Mouse (Mus musculus): ENCODE measurements at regions not wholly inside any gene's neighbourhood (a gene's known extent, or its start where the extent isn't known, plus 50 kb on each side); places are given as distances from the start of the nearest gene placed in this dataset.

DNA sequence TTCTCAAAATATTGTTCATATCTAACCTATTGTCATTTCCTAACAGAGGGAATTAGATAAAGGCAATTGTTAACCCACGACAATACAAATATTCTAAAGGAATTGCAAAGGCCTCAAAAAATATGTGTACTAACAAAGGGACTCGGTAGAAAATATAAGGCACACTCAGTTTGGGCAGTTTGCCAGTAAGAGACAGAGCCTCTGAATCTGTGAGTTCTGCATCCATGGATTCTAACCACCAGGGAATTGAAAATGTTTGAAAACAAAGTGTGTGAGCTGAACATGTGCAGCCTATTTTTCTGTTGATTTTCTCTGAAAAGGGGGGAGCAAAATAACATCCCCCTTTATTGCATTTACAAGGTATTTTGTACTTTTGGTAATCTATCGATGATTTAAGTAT lies 1035.4 kb downstream of the Robo1 start:
- H3K4me2 ChIP-seq (ENCODE audit: low read depth, low read length): no peak overlapping the region
- no peaks in the 10 kb centered on the region for H3K9me3 ChIP-seq (ENCODE audit: low read length)
- H3K4me1 ChIP-seq (ENCODE audit: insufficient read depth, low read length): no peaks in the 10 kb centered on the region
- TF ChIP-seq CTCF (IDR thresholded peaks at IDR 0.05; ENCODE audit: low read depth): no peak
- no peaks in the 10 kb centered on the region for H3K27me3 ChIP-seq (ENCODE audit: insufficient read depth, low read length)
- H3K4me3 ChIP-seq (ENCODE audit: low read length): no peak overlapping the region
- H3K9ac ChIP-seq (replicated peaks; ENCODE audit: low read length): no peak overlapping the region
- no peak overlapping the region for H3K27ac ChIP-seq
- ATAC-seq: no peak
- WGBS: 64% methylated on average over 3 of the region's 3 CpGs
- no peaks in the 10 kb centered on the region for H3K36me3 ChIP-seq (ENCODE audit: insufficient read depth, low read length)
- DNase-seq (ENCODE audit: low spot score): peak; percentile 41

DNA sequence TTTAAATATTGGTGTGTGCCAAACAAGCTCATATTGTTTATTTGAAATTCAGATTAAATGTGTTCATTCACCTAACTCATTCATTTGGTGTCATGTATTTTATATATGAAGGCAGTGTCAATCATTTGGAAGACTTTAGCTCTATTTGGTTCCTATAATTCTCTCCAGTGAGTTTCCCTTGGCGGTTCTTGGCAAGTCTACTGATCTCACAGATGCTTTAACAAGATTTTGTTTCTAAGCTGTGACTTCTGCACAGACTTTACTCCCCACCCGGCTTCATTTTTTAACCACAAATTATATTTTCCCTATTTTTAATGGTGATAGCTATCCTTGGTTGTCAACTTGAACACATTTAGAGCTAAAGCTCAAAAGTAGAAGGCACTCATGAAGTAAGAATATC lies 1009.5 kb downstream of the Robo1 start:
- ATAC-seq: no peak

DNA sequence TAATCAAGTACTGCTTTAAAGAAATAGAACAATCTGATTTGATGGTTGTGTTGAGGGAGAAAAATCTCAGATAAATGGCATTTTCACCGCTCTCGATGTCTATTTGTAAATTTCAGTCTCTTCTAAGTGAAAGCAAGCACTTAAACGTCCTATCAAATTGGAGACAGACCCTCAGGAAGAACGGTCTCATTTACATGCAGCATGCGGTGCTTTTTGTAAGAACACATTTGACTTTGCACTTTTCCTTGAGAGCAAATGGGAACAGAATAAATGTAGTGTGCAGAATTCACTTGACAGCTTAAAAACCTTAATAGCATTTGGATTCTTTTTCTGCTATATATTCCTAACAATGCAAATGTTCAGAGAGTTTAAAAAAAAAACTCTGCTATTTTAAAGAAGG lies 1002.0 kb downstream of the Robo1 start:
- Histone ChIP-seq H3K9ac (replicated peaks; ENCODE audit: low read length) (no peak overlapping the region), H3K4me2 (ENCODE audit: low read depth, low read length) (no peak overlapping the region), H3K4me3 (ENCODE audit: low read length) (no peak overlapping the region), H3K9me3 (ENCODE audit: low read length) (no peaks in the 10 kb centered on the region), H3K27me3 (ENCODE audit: insufficient read depth, low read length) (no peaks in the 10 kb centered on the region), H3K27ac (no peak overlapping the region), H3K36me3 (ENCODE audit: insufficient read depth, low read length) (no peaks in the 10 kb centered on the region), H3K4me1 (ENCODE audit: insufficient read depth, low read length) (no peaks in the 10 kb centered on the region)
- DNase-seq (ENCODE audit: low spot score) (no peak), ATAC-seq (no peak)
- WGBS: 61% methylated on average over 5 of the region's 5 CpGs
- no peak for TF ChIP-seq CTCF (IDR thresholded peaks at IDR 0.05; ENCODE audit: low read depth)

More for the DNA sequence above, 1009.5 kb downstream of the Robo1 start:
- DNase-seq (ENCODE audit: low spot score): no peak
- H3K27ac ChIP-seq: no peak overlapping the region
- H3K4me3 ChIP-seq (ENCODE audit: low read length): no peak overlapping the region
- no peaks in the 10 kb centered on the region for H3K9me3 ChIP-seq (ENCODE audit: low read length)
- no peaks in the 10 kb centered on the region for H3K4me1 ChIP-seq (ENCODE audit: insufficient read depth, low read length)
- no peak overlapping the region for H3K9ac ChIP-seq (replicated peaks; ENCODE audit: low read length)
- no peaks in the 10 kb centered on the region for H3K27me3 ChIP-seq (ENCODE audit: insufficient read depth, low read length)
- H3K36me3 ChIP-seq (ENCODE audit: insufficient read depth, low read length): no peaks in the 10 kb centered on the region
- H3K4me2 ChIP-seq (ENCODE audit: low read depth, low read length): no peak overlapping the region
- whole genome bisulfite sequencing: 85% methylated on average over 2 of the region's 2 CpGs
- no peak for TF ChIP-seq CTCF (IDR thresholded peaks at IDR 0.05; ENCODE audit: low read depth)

DNA sequence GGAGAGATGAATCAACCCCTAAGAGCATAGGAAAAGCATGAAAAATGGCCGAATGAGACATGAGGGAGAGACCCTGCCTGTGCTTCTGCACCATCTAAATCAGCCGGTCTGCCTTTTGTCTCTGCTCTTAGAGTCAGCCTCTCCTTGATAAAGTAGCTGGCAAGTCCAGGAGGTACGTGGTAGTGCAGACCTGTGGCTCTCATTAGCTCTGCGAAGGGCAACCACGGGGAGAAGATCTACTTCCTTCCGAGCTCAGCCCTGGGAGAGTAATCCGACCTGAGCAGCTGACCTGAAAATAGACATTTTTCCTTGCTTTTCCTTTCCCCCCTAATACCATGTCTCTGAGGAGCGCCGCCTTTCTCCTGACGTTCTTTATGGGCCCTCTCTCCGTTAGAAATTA lies 971.8 kb downstream of the Robo1 start:
- ATAC-seq (0 out of 2 replicates have a peak, but pooled peaks have one; percentile 40), DNase-seq (ENCODE audit: low spot score) (no peak)
- Histone ChIP-seq H3K4me3 (ENCODE audit: low read length) (no peak overlapping the region), H3K4me2 (ENCODE audit: low read depth, low read length) (0 out of 2 replicates have a peak overlapping the region, but pooled peaks have one; percentile 16), H3K9ac (replicated peaks; ENCODE audit: low read length) (no peak overlapping the region), H3K4me1 (ENCODE audit: insufficient read depth, low read length) (no peaks in the 10 kb centered on the region), H3K27me3 (ENCODE audit: insufficient read depth, low read length) (no peaks in the 10 kb centered on the region), H3K9me3 (ENCODE audit: low read length) (no peaks in the 10 kb centered on the region), H3K36me3 (ENCODE audit: insufficient read depth, low read length) (no peaks in the 10 kb centered on the region), H3K27ac (no peak overlapping the region)
- WGBS: 51% methylated on average over 11 of the region's 11 CpGs
- TF ChIP-seq CTCF (IDR thresholded peaks at IDR 0.05; ENCODE audit: low read depth): no peak

DNA sequence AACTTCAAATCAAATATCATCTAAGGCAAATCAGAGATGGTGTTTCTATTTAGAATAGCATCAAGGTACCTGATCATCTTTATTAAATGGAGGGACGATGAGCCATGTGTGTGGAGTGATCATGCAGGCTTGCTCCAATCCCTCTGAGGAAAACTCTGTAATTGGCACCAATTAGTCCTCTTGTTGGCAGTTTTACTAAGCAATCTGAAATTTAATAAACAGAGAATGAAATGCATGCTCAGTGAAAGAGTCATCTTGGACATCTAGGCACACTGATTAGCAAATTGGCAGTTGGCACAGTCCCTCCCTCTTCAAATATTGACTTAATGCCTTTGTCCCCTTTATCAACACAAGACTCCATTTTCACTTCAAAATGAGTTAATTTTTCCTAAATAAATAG lies 951.6 kb downstream of the Robo1 start:
- H3K27me3 ChIP-seq (ENCODE audit: insufficient read depth, low read length): no peaks in the 10 kb centered on the region
- TF ChIP-seq CTCF (IDR thresholded peaks at IDR 0.05; ENCODE audit: low read depth): no peak
- ATAC-seq (no peak), DNase-seq (ENCODE audit: low spot score) (peak; percentile 13)
- no peak overlapping the region for H3K4me2 ChIP-seq (ENCODE audit: low read depth, low read length)
- no peaks in the 10 kb centered on the region for H3K36me3 ChIP-seq (ENCODE audit: insufficient read depth, low read length)
- no peak overlapping the region for H3K4me3 ChIP-seq (ENCODE audit: low read length)
- no peak overlapping the region for H3K9ac ChIP-seq (replicated peaks; ENCODE audit: low read length)
- H3K4me1 ChIP-seq (ENCODE audit: insufficient read depth, low read length): no peaks in the 10 kb centered on the region
- WGBS: 62% methylated on average over 1 of the region's 1 CpGs
- H3K9me3 ChIP-seq (ENCODE audit: low read length): peaks cover 5% of the 10 kb centered on the region; the same call in 1 of the 2 replicates
- no peak overlapping the region for H3K27ac ChIP-seq

DNA sequence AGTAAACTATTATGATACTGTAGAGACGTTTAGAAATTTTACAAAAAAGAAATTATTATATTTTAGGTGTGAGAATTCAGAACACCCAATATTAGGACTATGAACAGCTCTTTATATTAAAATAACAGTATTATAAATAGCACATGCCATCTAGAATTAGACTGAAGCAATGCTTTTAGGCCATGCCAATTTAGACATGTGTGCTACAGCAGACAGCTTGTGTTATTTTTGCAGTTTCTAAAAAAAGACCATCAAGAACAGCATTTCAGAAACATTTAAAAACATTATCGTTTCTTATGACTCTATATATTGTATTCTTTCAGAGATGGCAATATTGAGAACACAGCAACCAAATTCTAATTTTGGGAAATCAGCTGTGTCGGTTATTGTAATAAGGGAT lies 951.2 kb downstream of the Robo1 start:
- Histone ChIP-seq H3K4me1 (ENCODE audit: insufficient read depth, low read length) (no peaks in the 10 kb centered on the region), H3K36me3 (ENCODE audit: insufficient read depth, low read length) (no peaks in the 10 kb centered on the region), H3K27me3 (ENCODE audit: insufficient read depth, low read length) (no peaks in the 10 kb centered on the region), H3K9me3 (ENCODE audit: low read length) (peaks cover 5% of the 10 kb centered on the region; the same call in 1 of the 2 replicates), H3K27ac (no peak overlapping the region), H3K4me3 (ENCODE audit: low read length) (no peak overlapping the region), H3K4me2 (ENCODE audit: low read depth, low read length) (no peak overlapping the region), H3K9ac (replicated peaks; ENCODE audit: low read length) (no peak overlapping the region)
- no peak for TF ChIP-seq CTCF (IDR thresholded peaks at IDR 0.05; ENCODE audit: low read depth)
- WGBS: 82% methylated on average over 3 of the region's 3 CpGs
- DNase-seq (ENCODE audit: low spot score) (no peak), ATAC-seq (no peak)

DNA sequence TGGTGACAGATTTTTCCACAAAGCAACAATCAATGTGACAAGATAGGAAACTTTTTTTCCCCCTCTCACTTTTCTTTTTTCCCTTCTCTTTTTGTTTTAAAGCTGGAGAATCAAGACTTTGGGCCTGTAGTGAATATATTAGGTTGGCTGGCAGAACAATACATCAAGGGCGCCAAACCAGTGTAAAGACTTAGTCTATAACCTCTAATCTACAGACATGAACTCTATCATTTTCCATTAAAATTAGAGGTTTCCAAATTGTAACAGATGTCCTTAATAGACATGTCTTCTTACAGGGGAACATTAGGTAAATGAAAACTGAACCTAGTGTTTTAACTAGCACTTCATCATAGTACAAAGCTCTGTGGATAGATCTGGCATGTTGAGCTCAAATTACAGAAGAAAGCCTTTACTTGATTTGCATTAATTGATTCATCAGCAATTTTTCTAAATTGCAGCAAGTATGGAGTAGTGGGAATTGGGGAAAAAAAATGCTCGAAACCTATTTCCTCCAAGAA lies 937.0 kb downstream of the Robo1 start:
- Histone ChIP-seq H3K9me3 (ENCODE audit: low read length) (no peaks in the 10 kb centered on the region), H3K4me1 (ENCODE audit: insufficient read depth, low read length) (no peaks in the 10 kb centered on the region), H3K27ac (no peak overlapping the region), H3K27me3 (ENCODE audit: insufficient read depth, low read length) (no peaks in the 10 kb centered on the region), H3K9ac (replicated peaks; ENCODE audit: low read length) (no peak overlapping the region), H3K4me3 (ENCODE audit: low read length) (no peak overlapping the region), H3K36me3 (ENCODE audit: insufficient read depth, low read length) (no peaks in the 10 kb centered on the region), H3K4me2 (ENCODE audit: low read depth, low read length) (no peak overlapping the region)
- ATAC-seq (no peak), DNase-seq (ENCODE audit: low spot score) (no peak)
- WGBS: 85% methylated on average over 2 of the region's 2 CpGs
- no peak for TF ChIP-seq CTCF (IDR thresholded peaks at IDR 0.05; ENCODE audit: low read depth)
